Mouse (Mus musculus) neural tube, embryonic 14.5 days (tissue): ENCODE measurements at regions not wholly inside any gene's neighbourhood (a gene's known extent, or its start where the extent isn't known, plus 50 kb on each side); places are given as distances from the start of the nearest gene placed in this dataset.

Experiments used
- ATAC-seq: fragments of 200-750 bp; cut with Nextera tagmentation; 2 replicates; pipeline ENCODE4 v1.8.0; 2017; ENCODE audit warnings: low read depth, mild to moderate bottlenecking, moderate TSS enrichment, moderate library complexity
- H3K27ac ChIP-seq: fragments of 300-500 bp; sonication (generic); 2 replicates; pipeline ENCODE4 v1.5.1; 2014; ENCODE audit warnings: low read depth, mild to moderate bottlenecking, control low read depth, low read length, moderate library complexity, mixed read lengths
- H3K27me3 ChIP-seq: fragments of 300-500 bp; sonication (generic); 2 replicates; pipeline ENCODE4 v1.6.1; 2014; ENCODE audit warnings: low read length; ENCODE audit not compliant: control insufficient read depth, insufficient read depth
- H3K36me3 ChIP-seq: fragments of 300-500 bp; sonication (generic); 2 replicates; pipeline ENCODE4 v1.6.1; 2014; ENCODE audit warnings: low read length, mixed read lengths; ENCODE audit not compliant: control insufficient read depth, insufficient read depth
- H3K4me1 ChIP-seq: fragments of 300-500 bp; sonication (generic); 2 replicates; pipeline ENCODE4 v1.6.1; 2014; ENCODE audit warnings: low read length; ENCODE audit not compliant: control insufficient read depth, insufficient read depth
- H3K4me2 ChIP-seq: fragments of 300-500 bp; sonication (generic); 2 replicates; pipeline ENCODE4 v1.6.1; 2014; ENCODE audit warnings: mild to moderate bottlenecking, low read depth, low read length, control low read depth
- H3K4me3 ChIP-seq: fragments of 300-500 bp; sonication (generic); 2 replicates; pipeline ENCODE4 v1.5.1; 2014; ENCODE audit warnings: low read depth, low read length, control low read depth, mixed read lengths
- H3K9ac ChIP-seq: fragments of 300-500 bp; sonication (generic); replicated peaks from 2 replicates; pipeline ENCODE4 v1.6.1; 2014; ENCODE audit warnings: low read depth, mild to moderate bottlenecking, control low read depth, low read length, mixed read lengths
- H3K9me3 ChIP-seq: fragments of 300-500 bp; sonication (generic); 2 replicates; pipeline ENCODE4 v1.6.1; 2016; ENCODE audit warnings: low read length; ENCODE audit not compliant: control insufficient read depth
- WGBS: fragments of 180-500 bp; shearing (Covaris S2); extraction: QIAGEN DNeasy Blood & Tissue Kit; methylation state at CpG from one replicate; pipeline ENCODE4 v1.1.7; 2014; 5-methylcytosine and 5-hydroxymethylcytosine counted together

- 71% methylated on average over 5 of the region's 5 CpGs for WGBS
- Histone ChIP-seq H3K4me1 (no peaks in the 10 kb centered on the region), H3K27ac (no peak overlapping the region), H3K36me3 (no peaks in the 10 kb centered on the region), H3K27me3 (no peaks in the 10 kb centered on the region), H3K9ac (no peak overlapping the region), H3K4me3 (no peak overlapping the region), H3K9me3 (no peaks in the 10 kb centered on the region), H3K4me2 (no peak overlapping the region)
- ATAC-seq: no peak
These were observed 512.7 kb upstream of the Celf2 start for GRCm38 (mm10) chr2:8022043-8022442.

DNA sequence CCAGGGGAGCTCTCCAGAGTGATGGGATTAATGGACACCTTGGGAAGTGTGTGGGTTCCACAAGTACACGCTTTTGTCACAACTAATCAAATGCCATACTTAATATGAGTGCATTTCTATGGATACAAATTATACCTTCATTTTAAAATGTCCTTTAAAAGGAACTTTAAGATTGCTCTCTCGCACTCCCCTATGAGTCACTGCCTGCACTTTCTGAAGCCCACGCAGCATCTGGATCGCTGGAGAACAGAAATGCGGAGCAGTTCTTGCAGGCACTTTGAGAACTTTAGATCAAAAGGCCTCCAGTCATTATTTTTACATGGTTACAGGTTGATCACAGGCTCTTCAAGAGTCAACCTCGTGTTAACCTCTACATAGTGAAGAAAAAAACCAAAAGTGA is 503.5 kb upstream of the Celf2 start:
- no peaks in the 10 kb centered on the region for H3K9me3 ChIP-seq
- WGBS: 87% methylated on average over 6 of the region's 6 CpGs
- no peak overlapping the region for H3K9ac ChIP-seq
- no peak overlapping the region for H3K4me2 ChIP-seq
- no peak overlapping the region for H3K4me3 ChIP-seq
- H3K4me1 ChIP-seq: no peaks in the 10 kb centered on the region
- H3K27me3 ChIP-seq: no peaks in the 10 kb centered on the region
- H3K27ac ChIP-seq: no peak overlapping the region
- no peak for ATAC-seq
- no peaks in the 10 kb centered on the region for H3K36me3 ChIP-seq

DNA sequence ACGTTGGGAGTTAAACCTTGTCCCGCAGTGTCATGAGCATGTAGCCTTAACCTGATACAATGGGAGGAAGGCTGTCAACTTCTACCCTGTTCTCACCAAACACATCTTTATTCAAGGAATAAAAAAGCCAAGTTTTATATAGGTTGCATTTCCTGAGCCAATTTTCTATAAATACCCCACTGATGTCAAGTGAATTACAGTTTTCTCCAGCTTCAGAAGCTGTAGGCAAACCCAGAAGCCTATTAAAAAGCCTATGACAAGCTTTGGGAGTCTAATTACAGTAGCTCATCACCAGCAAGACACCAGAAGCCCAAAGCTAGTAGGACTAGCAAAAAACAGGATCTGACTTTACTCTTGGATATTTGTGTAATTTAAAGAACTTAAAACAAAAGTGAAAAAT is 490.1 kb upstream of the Celf2 start:
- no peak overlapping the region for H3K4me3 ChIP-seq
- no peaks in the 10 kb centered on the region for H3K4me1 ChIP-seq
- 97% methylated on average over 2 of the region's 2 CpGs for WGBS
- no peak overlapping the region for H3K9ac ChIP-seq
- H3K36me3 ChIP-seq: no peaks in the 10 kb centered on the region
- no peak for ATAC-seq
- H3K9me3 ChIP-seq: no peaks in the 10 kb centered on the region
- no peak overlapping the region for H3K27ac ChIP-seq
- no peak overlapping the region for H3K4me2 ChIP-seq
- H3K27me3 ChIP-seq: no peaks in the 10 kb centered on the region

DNA sequence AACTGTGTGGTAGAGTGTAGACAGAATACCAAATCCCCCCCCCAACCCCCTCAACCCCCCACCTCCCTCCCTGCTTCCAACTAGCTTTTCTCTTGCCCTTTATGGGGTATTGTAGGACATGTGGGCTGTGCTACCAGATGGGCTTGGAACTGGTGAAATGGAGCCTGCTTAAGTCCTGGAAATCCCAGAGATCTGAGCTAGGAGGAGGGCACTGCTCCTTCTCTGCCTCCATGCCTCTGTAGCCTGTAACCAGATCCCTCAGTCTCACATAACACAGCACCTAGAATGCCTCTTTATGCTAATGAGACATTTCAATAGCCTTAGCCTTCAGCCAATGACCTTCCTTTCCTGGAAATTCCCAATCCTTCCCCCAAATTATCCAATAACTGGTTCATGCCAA is 465.1 kb upstream of the Celf2 start:
- ATAC-seq: no peak
- no peaks in the 10 kb centered on the region for H3K9me3 ChIP-seq
- no peak overlapping the region for H3K27ac ChIP-seq
- no peaks in the 10 kb centered on the region for H3K36me3 ChIP-seq
- H3K9ac ChIP-seq: no peak overlapping the region
- no peaks in the 10 kb centered on the region for H3K27me3 ChIP-seq
- H3K4me3 ChIP-seq: no peak overlapping the region
- H3K4me1 ChIP-seq: no peaks in the 10 kb centered on the region
- H3K4me2 ChIP-seq: no peak overlapping the region

DNA sequence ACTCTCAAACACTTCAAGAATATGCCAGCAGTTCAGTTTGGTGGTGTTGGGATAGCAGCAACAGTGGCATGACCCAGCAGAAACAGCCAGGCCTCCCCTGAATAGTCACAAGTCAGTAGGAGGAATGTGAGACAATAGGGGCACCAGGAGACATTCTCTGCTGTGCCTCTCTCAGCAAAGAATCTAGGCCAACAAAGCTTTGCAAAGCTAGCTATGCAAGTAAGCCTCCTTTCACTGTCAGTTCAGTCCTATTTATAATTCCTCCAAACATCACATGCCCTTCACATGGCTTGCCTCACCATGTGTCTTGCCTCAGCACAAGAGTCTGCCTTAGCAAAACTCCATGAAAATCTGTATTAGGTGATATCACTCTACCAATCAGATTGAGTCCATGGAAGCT is 454.1 kb upstream of the Celf2 start:
- no peak overlapping the region for H3K27ac ChIP-seq
- H3K4me3 ChIP-seq: no peak overlapping the region
- H3K27me3 ChIP-seq: no peaks in the 10 kb centered on the region
- ATAC-seq: no peak
- no peak overlapping the region for H3K9ac ChIP-seq
- H3K4me1 ChIP-seq: no peaks in the 10 kb centered on the region
- no peaks in the 10 kb centered on the region for H3K9me3 ChIP-seq
- H3K36me3 ChIP-seq: no peaks in the 10 kb centered on the region
- no peak overlapping the region for H3K4me2 ChIP-seq

DNA sequence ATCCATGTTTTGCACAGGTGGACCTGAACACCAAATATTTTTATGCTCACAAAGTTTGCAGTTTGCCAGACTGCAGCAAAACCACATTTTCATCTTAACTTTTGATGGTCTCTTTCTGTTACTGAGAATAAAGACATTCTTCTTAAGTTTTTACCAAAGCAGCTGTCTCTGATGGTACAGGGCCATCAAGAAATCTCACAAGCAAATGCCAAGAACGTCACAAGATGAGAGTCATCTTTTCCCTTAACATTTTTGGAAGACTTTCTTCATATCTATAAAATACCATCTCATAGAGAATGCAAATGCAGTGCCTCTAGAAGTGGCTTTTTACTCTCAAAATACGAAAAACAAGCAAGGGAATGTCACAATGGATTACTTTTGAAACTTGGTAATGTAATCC is 444.8 kb upstream of the Celf2 start:
- Histone ChIP-seq H3K27me3 (no peaks in the 10 kb centered on the region), H3K9ac (no peak overlapping the region)

GRCm38 (mm10) chr2:7952846-7953245 is 443.5 kb upstream of the Celf2 start:
- 95% methylated on average over 2 of the region's 2 CpGs for WGBS
- no peaks in the 10 kb centered on the region for H3K36me3 ChIP-seq
- no peaks in the 10 kb centered on the region for H3K27me3 ChIP-seq
- H3K4me3 ChIP-seq: no peak overlapping the region
- H3K4me1 ChIP-seq: no peaks in the 10 kb centered on the region
- H3K27ac ChIP-seq: no peak overlapping the region
- ATAC-seq: no peak
- H3K4me2 ChIP-seq: no peak overlapping the region
- no peaks in the 10 kb centered on the region for H3K9me3 ChIP-seq
- no peak overlapping the region for H3K9ac ChIP-seq

More for the DNA sequence above, 444.8 kb upstream of the Celf2 start:
- Histone ChIP-seq H3K36me3 (no peaks in the 10 kb centered on the region), H3K27ac (no peak overlapping the region), H3K4me2 (no peak overlapping the region), H3K4me1 (no peaks in the 10 kb centered on the region), H3K4me3 (no peak overlapping the region), H3K9me3 (no peaks in the 10 kb centered on the region)
- 77% methylated on average over 2 of the region's 2 CpGs for WGBS
- ATAC-seq: no peak

DNA sequence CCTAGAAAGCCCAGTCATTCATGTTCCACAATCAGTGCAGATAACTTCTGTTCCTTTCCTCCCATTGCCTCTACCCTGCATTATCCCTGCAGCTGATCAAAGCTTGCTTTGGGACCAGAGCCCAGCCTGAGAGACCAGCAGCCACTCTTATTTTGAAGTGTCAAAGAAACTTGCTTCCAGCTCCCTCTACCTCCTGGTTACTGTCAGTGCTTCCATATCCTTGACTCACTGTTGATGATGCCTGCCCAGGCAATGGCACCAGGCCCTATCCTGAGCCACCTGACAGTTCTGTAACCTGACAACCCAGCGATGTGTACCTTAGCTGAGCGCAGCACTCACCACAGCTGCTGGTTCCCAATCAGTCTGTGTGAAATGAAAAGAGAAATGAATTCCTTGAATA is 435.6 kb upstream of the Celf2 start:
- H3K9ac ChIP-seq: no peak overlapping the region
- no peak for ATAC-seq
- no peak overlapping the region for H3K4me2 ChIP-seq
- 64% methylated on average over 2 of the region's 2 CpGs for WGBS
- H3K27ac ChIP-seq: no peak overlapping the region
- H3K4me3 ChIP-seq: no peak overlapping the region
- no peaks in the 10 kb centered on the region for H3K27me3 ChIP-seq
- no peaks in the 10 kb centered on the region for H3K36me3 ChIP-seq
- no peaks in the 10 kb centered on the region for H3K9me3 ChIP-seq
- no peaks in the 10 kb centered on the region for H3K4me1 ChIP-seq

- H3K36me3 ChIP-seq: no peaks in the 10 kb centered on the region
- H3K4me2 ChIP-seq: no peak overlapping the region
- no peak overlapping the region for H3K27ac ChIP-seq
- no peak for ATAC-seq
- WGBS: 86% methylated on average over 6 of the region's 6 CpGs
- no peak overlapping the region for H3K9ac ChIP-seq
- no peaks in the 10 kb centered on the region for H3K4me1 ChIP-seq
- H3K4me3 ChIP-seq: no peak overlapping the region
- no peaks in the 10 kb centered on the region for H3K27me3 ChIP-seq
- H3K9me3 ChIP-seq: no peaks in the 10 kb centered on the region
These were observed 424.3 kb upstream of the Celf2 start for GRCm38 (mm10) chr2:7933617-7934016.

- no peaks in the 10 kb centered on the region for H3K9me3 ChIP-seq
- WGBS: 44% methylated on average over 1 of the region's 1 CpGs
- H3K4me1 ChIP-seq: no peaks in the 10 kb centered on the region
- ATAC-seq: no peak
- H3K27me3 ChIP-seq: no peaks in the 10 kb centered on the region
- no peak overlapping the region for H3K9ac ChIP-seq
- H3K27ac ChIP-seq: no peak overlapping the region
- no peaks in the 10 kb centered on the region for H3K36me3 ChIP-seq
- no peak overlapping the region for H3K4me3 ChIP-seq
- H3K4me2 ChIP-seq: no peak overlapping the region
These were observed 396.9 kb upstream of the Celf2 start for GRCm38 (mm10) chr2:7906271-7906670.
